Mouse (Mus musculus) lung, postnatal 0 days (tissue): ENCODE results near the gene Cd247. TPM values are rescaled to one million over a fixed set of nuclear protein-coding genes. Genes with fewer than 3 reads are reported as not detected.
A peak's percentile ranks its signal among the peaks of the same experiment; 100 is the strongest.

ENCODE experiments used
- ATAC-seq: fragments of 200-750 bp; cut with Nextera tagmentation; 2 replicates; pipeline ENCODE4 v1.8.0; 2017; ENCODE audit warnings: moderate library complexity
- DNase-seq: peaks from one replicate; pipeline ENCODE4 v3.0.0-alpha.2; 2016; ENCODE audit warnings: low spot score
- H3K27ac ChIP-seq: fragments of 300-500 bp; sonication (generic); 2 replicates; pipeline ENCODE4 v1.5.1; 2014; ENCODE audit warnings: antibody characterized with exemption, mild to moderate bottlenecking, low read length, mixed read lengths
- H3K27me3 ChIP-seq: fragments of 300-500 bp; sonication (generic); replicated peaks from 2 replicates; pipeline ENCODE4 v1.6.1; 2014; ENCODE audit warnings: low read length, mixed read lengths; ENCODE audit not compliant: insufficient read depth
- H3K36me3 ChIP-seq: fragments of 300-500 bp; sonication (generic); 2 replicates; pipeline ENCODE4 v1.6.1; 2014; ENCODE audit warnings: low read length, mixed read lengths; ENCODE audit not compliant: insufficient read depth
- H3K4me1 ChIP-seq: fragments of 300-500 bp; sonication (generic); 2 replicates; pipeline ENCODE4 v1.6.1; 2014; ENCODE audit warnings: antibody characterized with exemption, low read depth, low read length, mixed read lengths; ENCODE audit not compliant: insufficient read depth
- H3K4me2 ChIP-seq: fragments of 300-500 bp; sonication (generic); replicated peaks from 2 replicates; pipeline ENCODE4 v1.6.1; 2014; ENCODE audit warnings: low read depth, mild to moderate bottlenecking, low read length, moderate library complexity, mixed read lengths
- H3K4me3 ChIP-seq: fragments of 300-500 bp; sonication (generic); 2 replicates; pipeline ENCODE4 v1.5.1; 2014; ENCODE audit warnings: low read depth, low read length
- H3K9ac ChIP-seq: fragments of 300-500 bp; sonication (generic); replicated peaks from 2 replicates; pipeline ENCODE4 v1.6.1; 2014; ENCODE audit warnings: low read depth, mild to moderate bottlenecking
- H3K9me3 ChIP-seq: fragments of 300-500 bp; sonication (generic); 2 replicates; pipeline ENCODE4 v1.6.1; 2016; ENCODE audit warnings: low read length, mixed read lengths
- CTCF ChIP-seq: IDR thresholded peaks from 2 replicates; pipeline ENCODE4 v1.5.1; 2016; ENCODE audit warnings: antibody characterized with exemption, mild to moderate bottlenecking
- EP300 ChIP-seq: IDR thresholded peaks from 2 replicates; pipeline ENCODE4 v1.6.1; 2016; ENCODE audit warnings: antibody characterized with exemption, mild to moderate bottlenecking, control low read depth
- WGBS: fragments of 180-500 bp; shearing (Covaris S2); extraction: QIAGEN DNeasy Blood & Tissue Kit; methylation state at CpG from one replicate; pipeline ENCODE4 v1.1.7; 2014; 5-methylcytosine and 5-hydroxymethylcytosine counted together
- polyA plus RNA-seq: library from polyadenylated mRNA; unstranded; fragments of >200 nt; fragmentation: Nextera tagmentation; extraction: Ambion mirVana; gene quantifications from 2 replicates; pipeline ENCODE4 v1.2.1, GENCODE M21; 2015

Gene Cd247
- polyA plus RNA-seq, 1 experiment from 2014 or later, result 1.3 TPM

GRCm38 (mm10) chr1:165853131-165853721, 64.7 kb downstream of the Cd247 start:
- no peaks in the 10 kb centered on the region for H3K9me3 ChIP-seq
- H3K4me1 ChIP-seq, result 0 out of 2 replicates have a peak, but pooled peaks cover 2% of the 10 kb centered on the region
- DNase-seq (no peak), ATAC-seq (no peak)
- no peak overlapping the region for H3K4me3 ChIP-seq
- no peak overlapping the region for H3K27ac ChIP-seq
- no peak overlapping the region for H3K4me2 ChIP-seq
- TF ChIP-seq CTCF (no peak), EP300 (no peak)
- H3K9ac ChIP-seq, result no peak overlapping the region
- 52% methylated on average over 4 of the region's 4 CpGs for WGBS
- H3K27me3 ChIP-seq, result no peaks in the 10 kb centered on the region
- H3K36me3 ChIP-seq, result no peaks in the 10 kb centered on the region

- Histone ChIP-seq H3K36me3 (no peaks in the 10 kb centered on the region), H3K9ac (no peak overlapping the region), H3K4me2 (no peak overlapping the region), H3K9me3 (no peaks in the 10 kb centered on the region), H3K4me1 (0 out of 2 replicates have a peak, but pooled peaks cover 2% of the 10 kb centered on the region), H3K27me3 (no peaks in the 10 kb centered on the region), H3K4me3 (no peak overlapping the region), H3K27ac (no peak overlapping the region)
- DNase-seq (peak; percentile 63), ATAC-seq (peak; percentile 45)
- TF ChIP-seq EP300 (no peak), CTCF (peak; percentile 91)
- WGBS, result 59% methylated on average over 10 of the region's 10 CpGs
Observed at GRCm38 (mm10) chr1:165853729-165854420, 65.4 kb downstream of the Cd247 start.

- Histone ChIP-seq H3K4me2 (no peak overlapping the region), H3K9me3 (no peaks in the 10 kb centered on the region), H3K4me3 (no peak overlapping the region), H3K27me3 (no peaks in the 10 kb centered on the region), H3K36me3 (no peaks in the 10 kb centered on the region), H3K9ac (no peak overlapping the region), H3K4me1 (no peaks in the 10 kb centered on the region), H3K27ac (no peak overlapping the region)
- no peak for TF ChIP-seq CTCF
- peak; percentile 43; the same call in 1 of the 2 replicates for TF ChIP-seq EP300
- WGBS, result 49% methylated on average over 9 of the region's 9 CpGs
- ATAC-seq, result peak; percentile 77
- DNase-seq, result no peak
Observed at GRCm38 (mm10) chr1:165855759-165856545, 67.5 kb downstream of the Cd247 start.

GRCm38 (mm10) chr1:165857279-165857678, 68.8 kb downstream of the Cd247 start:
- no peaks in the 10 kb centered on the region for H3K4me1 ChIP-seq
- H3K4me2 ChIP-seq, result no peak overlapping the region
- no peak overlapping the region for H3K9ac ChIP-seq
- no peaks in the 10 kb centered on the region for H3K9me3 ChIP-seq
- DNase-seq (no peak), ATAC-seq (no peak)
- H3K27me3 ChIP-seq, result no peaks in the 10 kb centered on the region
- no peak overlapping the region for H3K4me3 ChIP-seq
- WGBS, result 91% methylated on average over 11 of the region's 11 CpGs
- no peak overlapping the region for H3K27ac ChIP-seq
- H3K36me3 ChIP-seq, result no peaks in the 10 kb centered on the region
- TF ChIP-seq EP300 (no peak), CTCF (no peak)

- Histone ChIP-seq H3K4me2 (no peak overlapping the region), H3K36me3 (no peaks in the 10 kb centered on the region), H3K9ac (no peak overlapping the region), H3K27me3 (no peaks in the 10 kb centered on the region), H3K4me3 (no peak overlapping the region), H3K9me3 (no peaks in the 10 kb centered on the region), H3K4me1 (no peaks in the 10 kb centered on the region), H3K27ac (no peak overlapping the region)
- ATAC-seq, result no peak
- TF ChIP-seq CTCF (peak; percentile 51), EP300 (no peak)
- 70% methylated on average over 5 of the region's 5 CpGs for WGBS
- no peak for DNase-seq
Observed at GRCm38 (mm10) chr1:165858356-165858755, 69.9 kb downstream of the Cd247 start.
